Mouse (Mus musculus): ENCODE data around the gene Adgrd1. TPM values are rescaled to one million over a fixed set of nuclear protein-coding genes. Genes with fewer than 3 reads are reported as not detected.

Adgrd1 gene
- polyA plus RNA-seq, 3 experiments from 2014 or later = 0.34 to 1.5 (median 0.68) TPM

- ATAC-seq = no peak
Measured at GRCm38 (mm10) chr5:129208279-129208678, 111.7 kb downstream of the Adgrd1 start.

GRCm38 (mm10) chr5:129208845-129209244 lies 112.3 kb downstream of the Adgrd1 start:
- ATAC-seq = no peak

GRCm38 (mm10) chr5:129211385-129212031 lies 115.0 kb downstream of the Adgrd1 start:
- no peak for ATAC-seq

- no peak for ATAC-seq
Measured at GRCm38 (mm10) chr5:129214023-129214422, 117.5 kb downstream of the Adgrd1 start.

- ATAC-seq = no peak
Measured at GRCm38 (mm10) chr5:129216001-129216400, 119.5 kb downstream of the Adgrd1 start.

GRCm38 (mm10) chr5:129217481-129218221 lies 121.1 kb downstream of the Adgrd1 start:
- ATAC-seq = no peak

GRCm38 (mm10) chr5:129218222-129218505 lies 121.6 kb downstream of the Adgrd1 start:
- no peak for ATAC-seq

GRCm38 (mm10) chr5:129218537-129218981 lies 122.0 kb downstream of the Adgrd1 start:
- ATAC-seq = no peak

GRCm38 (mm10) chr5:129219178-129219760 lies 122.7 kb downstream of the Adgrd1 start:
- no peak for ATAC-seq

GRCm38 (mm10) chr5:129225810-129226450 lies 129.4 kb downstream of the Adgrd1 start:
- no peak for ATAC-seq

GRCm38 (mm10) chr5:129228171-129228570 lies 131.6 kb downstream of the Adgrd1 start:
- ATAC-seq = no peak

- no peak for ATAC-seq
Measured at GRCm38 (mm10) chr5:129233301-129233700, 136.8 kb downstream of the Adgrd1 start.

GRCm38 (mm10) chr5:129233881-129234432 lies 137.4 kb downstream of the Adgrd1 start:
- ATAC-seq = no peak

GRCm38 (mm10) chr5:129236366-129236765 lies 139.8 kb downstream of the Adgrd1 start:
- no peak for ATAC-seq

GRCm38 (mm10) chr5:129241865-129242264 lies 145.3 kb downstream of the Adgrd1 start:
- no peak for ATAC-seq

GRCm38 (mm10) chr5:129242265-129242664 lies 145.7 kb downstream of the Adgrd1 start:
- ATAC-seq = no peak

- no peak for ATAC-seq
Measured at GRCm38 (mm10) chr5:129243120-129243519, 146.6 kb downstream of the Adgrd1 start.

GRCm38 (mm10) chr5:129244392-129244791 lies 147.8 kb downstream of the Adgrd1 start:
- ATAC-seq = no peak

GRCm38 (mm10) chr5:129249080-129249479 lies 152.5 kb downstream of the Adgrd1 start:
- no peak for ATAC-seq
